Mouse (Mus musculus): ENCODE measurements around the gene Abt1. TPM values are rescaled to one million over a fixed set of nuclear protein-coding genes. Genes with fewer than 3 reads are reported as not detected.
A peak's percentile ranks its signal among the peaks of the same experiment; 100 is the strongest.

Abt1 gene
- 11.9 and 13.8 TPM in 2 replicates for polyA plus RNA-seq (2014; fragmentation: Nextera tagmentation; extraction: Ambion mirVana)

DNA sequence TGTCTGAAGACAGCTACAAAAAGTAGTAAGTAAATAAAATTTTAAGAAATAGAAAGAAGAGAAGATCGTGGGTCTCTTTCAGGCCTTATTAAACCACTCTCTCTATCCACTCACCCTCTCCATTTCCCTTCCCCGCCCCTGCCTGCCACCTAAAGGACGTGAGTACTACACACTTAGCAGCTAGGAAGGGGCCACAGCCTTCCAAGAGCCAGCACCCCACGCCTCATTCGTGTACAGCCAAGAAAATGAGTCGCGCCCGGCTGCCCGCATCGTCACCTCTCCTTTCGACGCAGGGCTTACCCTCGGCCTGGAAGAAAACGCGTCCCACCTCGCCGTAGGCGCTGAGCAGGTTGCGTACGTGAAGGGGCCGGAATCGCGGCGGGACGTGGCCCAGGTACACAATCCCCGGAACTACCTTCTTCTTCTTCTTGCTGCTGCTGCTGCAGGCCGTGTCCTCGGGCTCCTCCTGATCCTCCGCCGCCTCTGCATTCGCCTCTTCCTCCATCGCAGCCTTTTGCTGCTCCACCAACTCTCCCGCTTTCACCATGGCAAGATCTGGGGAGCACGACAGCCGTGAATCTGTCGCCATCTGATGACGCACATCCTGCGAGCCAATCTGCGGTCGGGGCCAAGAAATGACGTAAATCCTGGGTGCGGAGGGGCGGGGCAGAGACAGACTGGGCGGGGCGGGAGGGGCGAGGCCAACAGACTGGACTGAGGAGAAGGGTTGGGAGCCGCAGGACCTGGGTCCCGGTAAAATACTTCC is at the start of gene Abt1:
Gene Abt1, minus strand, starts transcription at position 581 of the 766 bp plus-strand sequence.
- peak; percentile 88 for ATAC-seq (replicated peaks; ENCODE audit: low FRiP score, low TSS enrichment, low read depth)
- peak; percentile 98 for DNase-seq (ENCODE audit: low spot score)
- Histone ChIP-seq H3K27ac (ENCODE audit: low read depth) (peak within 1 kb of the TSS; percentile 65), H3K9me3 (ENCODE audit: control insufficient read depth, low read length) (no peaks in the 10 kb centered on the region), H3K4me3 (ENCODE audit: low read depth, low read length) (peak within 1 kb of the TSS; percentile 97), H3K27me3 (replicated peaks; ENCODE audit: control insufficient read depth, insufficient read depth, low read length) (no peaks in the 10 kb centered on the region), H3K4me2 (ENCODE audit: low read length) (peak within 1 kb of the TSS; percentile 73), H3K36me3 (ENCODE audit: control insufficient read depth, insufficient read depth, low read length) (peaks cover 33% of the 10 kb centered on the region), H3K4me1 (replicated peaks; ENCODE audit: control insufficient read depth, insufficient read depth, low read length) (peaks cover 15% of the 10 kb centered on the region; the same call in 1 of the 2 replicates), H3K9ac (ENCODE audit: low read length) (peak within 1 kb of the TSS; percentile 92)
- WGBS = under 1% methylated on average over 47 of the region's 48 CpGs

DNA sequence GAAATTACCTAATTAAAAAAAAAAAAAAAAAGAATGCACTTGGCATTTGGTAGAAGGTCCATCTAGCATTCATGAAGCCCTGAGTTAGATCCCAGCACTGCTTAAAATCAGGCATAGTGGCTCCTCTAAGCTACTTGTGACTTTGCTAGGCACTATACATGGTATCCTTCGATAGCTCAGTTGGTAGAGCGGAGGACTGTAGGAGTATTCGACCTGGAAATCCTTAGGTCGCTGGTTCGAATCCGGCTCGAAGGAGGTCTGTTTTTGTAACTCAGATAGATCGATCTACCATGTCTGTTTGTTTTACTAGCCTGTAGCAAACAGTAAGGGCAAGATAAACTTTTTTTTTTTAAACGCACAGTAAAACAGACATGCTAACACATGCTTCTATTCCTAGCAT is 43.2 kb upstream of the Abt1 start:
- 5% methylated on average over 9 of the region's 9 CpGs for WGBS
- Histone ChIP-seq H3K9me3 (ENCODE audit: control insufficient read depth, low read length) (no peaks in the 10 kb centered on the region), H3K36me3 (ENCODE audit: control insufficient read depth, insufficient read depth, low read length) (no peaks in the 10 kb centered on the region), H3K27me3 (replicated peaks; ENCODE audit: control insufficient read depth, insufficient read depth, low read length) (no peaks in the 10 kb centered on the region), H3K4me2 (ENCODE audit: low read length) (no peak overlapping the region), H3K4me1 (replicated peaks; ENCODE audit: control insufficient read depth, insufficient read depth, low read length) (peaks cover 12% of the 10 kb centered on the region; the same call in 1 of the 2 replicates), H3K27ac (ENCODE audit: low read depth) (no peak overlapping the region), H3K4me3 (ENCODE audit: low read depth, low read length) (no peak overlapping the region), H3K9ac (ENCODE audit: low read length) (no peak overlapping the region)
- DNase-seq (ENCODE audit: low spot score) (peak; percentile 86), ATAC-seq (replicated peaks; ENCODE audit: low FRiP score, low TSS enrichment, low read depth) (peak; percentile 76)

DNA sequence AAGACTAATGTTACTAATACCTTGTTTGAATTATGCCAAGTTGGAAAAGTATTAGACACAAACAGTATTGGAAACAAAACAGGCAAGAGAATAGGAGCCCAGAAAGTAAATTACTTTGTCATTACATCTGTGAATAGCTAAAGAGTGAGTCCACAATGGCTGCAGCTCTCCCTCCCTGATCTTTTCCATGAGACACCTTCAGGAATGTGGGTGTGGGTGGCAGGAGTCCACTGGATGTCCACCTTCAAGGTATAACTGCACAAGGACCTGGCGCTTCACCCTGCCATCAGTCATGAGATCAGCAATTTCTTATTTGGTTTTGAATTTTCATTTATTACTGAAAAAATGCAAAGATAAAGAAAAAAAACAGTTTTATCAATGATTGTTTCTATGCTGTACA is 42.6 kb upstream of the Abt1 start:
- H3K27me3 ChIP-seq (replicated peaks; ENCODE audit: control insufficient read depth, insufficient read depth, low read length) = no peaks in the 10 kb centered on the region
- 66% methylated on average over 1 of the region's 1 CpGs for WGBS
- ATAC-seq (replicated peaks; ENCODE audit: low FRiP score, low TSS enrichment, low read depth) (no peak), DNase-seq (ENCODE audit: low spot score) (no peak)
- peaks cover 12% of the 10 kb centered on the region; the same call in 1 of the 2 replicates for H3K4me1 ChIP-seq (replicated peaks; ENCODE audit: control insufficient read depth, insufficient read depth, low read length)
- H3K9me3 ChIP-seq (ENCODE audit: control insufficient read depth, low read length) = no peaks in the 10 kb centered on the region
- H3K4me3 ChIP-seq (ENCODE audit: low read depth, low read length) = 0 out of 2 replicates have a peak overlapping the region, but pooled peaks have one; percentile 55
- H3K4me2 ChIP-seq (ENCODE audit: low read length) = peak overlapping the region; percentile 84
- H3K27ac ChIP-seq (ENCODE audit: low read depth) = no peak overlapping the region
- no peak overlapping the region for H3K9ac ChIP-seq (ENCODE audit: low read length)
- no peaks in the 10 kb centered on the region for H3K36me3 ChIP-seq (ENCODE audit: control insufficient read depth, insufficient read depth, low read length)

DNA sequence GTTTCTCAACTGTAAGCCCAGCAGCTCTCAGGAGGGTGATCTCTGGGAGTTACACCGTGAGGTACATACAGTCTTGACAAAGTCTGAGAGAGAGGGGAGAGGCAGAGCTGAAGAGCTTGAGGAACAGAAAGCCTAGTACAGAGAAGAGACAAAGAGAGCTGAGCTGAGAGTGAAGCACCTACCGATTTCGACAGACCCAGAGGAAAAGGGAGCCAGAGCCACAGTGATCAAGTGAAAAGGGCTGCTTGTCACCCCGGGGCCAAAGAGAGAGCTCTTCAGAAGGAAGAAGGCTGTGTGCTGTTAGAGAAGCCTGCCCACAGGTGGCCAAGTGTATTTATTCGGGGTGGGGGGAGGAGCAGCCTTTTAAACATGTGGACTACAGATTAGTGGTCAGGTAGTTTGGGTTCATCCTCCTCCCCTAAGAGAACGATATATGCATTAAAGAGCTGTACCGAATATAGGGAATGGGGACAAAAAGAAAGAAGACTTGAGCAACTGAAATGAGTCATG is 42.0 kb upstream of the Abt1 start, which contains the start of gene Btn1a1:
Gene Btn1a1, minus strand, starts transcription at position 302 of the 510 bp plus-strand sequence.
- Histone ChIP-seq H3K27me3 (replicated peaks; ENCODE audit: control insufficient read depth, insufficient read depth, low read length) (no peaks in the 10 kb centered on the region), H3K4me1 (replicated peaks; ENCODE audit: control insufficient read depth, insufficient read depth, low read length) (peaks cover 12% of the 10 kb centered on the region; the same call in 1 of the 2 replicates), H3K27ac (ENCODE audit: low read depth) (no peak within 1 kb of the TSS; the same call in 1 of the 2 replicates), H3K36me3 (ENCODE audit: control insufficient read depth, insufficient read depth, low read length) (no peaks in the 10 kb centered on the region), H3K9ac (ENCODE audit: low read length) (peak within 1 kb of the TSS; percentile 57), H3K4me3 (ENCODE audit: low read depth, low read length) (peak within 1 kb of the TSS; percentile 55), H3K9me3 (ENCODE audit: control insufficient read depth, low read length) (no peaks in the 10 kb centered on the region), H3K4me2 (ENCODE audit: low read length) (peak within 1 kb of the TSS; percentile 84)
- ATAC-seq (replicated peaks; ENCODE audit: low FRiP score, low TSS enrichment, low read depth) = no peak
- 3% methylated on average over 7 of the region's 7 CpGs for WGBS
- peak; percentile 63 for DNase-seq (ENCODE audit: low spot score)

- peak overlapping the region; percentile 84 for H3K4me2 ChIP-seq (ENCODE audit: low read length)
- H3K9ac ChIP-seq (ENCODE audit: low read length) = peak overlapping the region; percentile 57
- H3K36me3 ChIP-seq (ENCODE audit: control insufficient read depth, insufficient read depth, low read length) = no peaks in the 10 kb centered on the region
- H3K27me3 ChIP-seq (replicated peaks; ENCODE audit: control insufficient read depth, insufficient read depth, low read length) = no peaks in the 10 kb centered on the region
- H3K4me3 ChIP-seq (ENCODE audit: low read depth, low read length) = peak overlapping the region; percentile 55
- WGBS = 8% methylated on average over 11 of the region's 11 CpGs
- DNase-seq (ENCODE audit: low spot score) (peak; percentile 63), ATAC-seq (replicated peaks; ENCODE audit: low FRiP score, low TSS enrichment, low read depth) (no peak)
- H3K9me3 ChIP-seq (ENCODE audit: control insufficient read depth, low read length) = no peaks in the 10 kb centered on the region
- H3K27ac ChIP-seq (ENCODE audit: low read depth) = no peak overlapping the region
- H3K4me1 ChIP-seq (replicated peaks; ENCODE audit: control insufficient read depth, insufficient read depth, low read length) = peaks cover 14% of the 10 kb centered on the region; the same call in 1 of the 2 replicates
These were observed 41.2 kb upstream of the Abt1 start for GRCm38 (mm10) chr13:23464841-23465366.

DNA sequence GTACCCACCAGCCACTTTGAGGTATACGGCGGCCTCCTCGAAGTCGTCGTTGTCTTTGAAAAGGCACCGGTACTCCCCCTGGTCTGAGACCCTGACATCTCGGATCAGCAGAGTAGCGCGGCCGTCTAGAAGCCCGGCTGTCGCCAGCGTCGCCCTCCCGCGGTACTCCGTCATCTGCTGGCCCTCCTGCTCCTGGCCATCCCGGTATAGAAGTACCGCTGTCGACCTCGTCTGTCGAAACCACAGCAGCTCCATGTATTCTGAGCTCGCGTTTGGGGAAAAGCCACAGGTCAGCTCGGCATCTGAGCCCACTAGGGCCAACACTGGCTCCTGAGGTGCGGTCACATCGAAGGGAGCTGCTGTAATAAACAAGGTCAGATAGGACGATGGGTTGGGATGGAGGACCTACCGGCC is 40.6 kb upstream of the Abt1 start:
- WGBS = under 1% methylated on average over 29 of the region's 29 CpGs
- no peaks in the 10 kb centered on the region for H3K9me3 ChIP-seq (ENCODE audit: control insufficient read depth, low read length)
- H3K4me1 ChIP-seq (replicated peaks; ENCODE audit: control insufficient read depth, insufficient read depth, low read length) = peaks cover 16% of the 10 kb centered on the region; the same call in 1 of the 2 replicates
- ATAC-seq (replicated peaks; ENCODE audit: low FRiP score, low TSS enrichment, low read depth) (peak; percentile 17; the same call in 1 of the 2 replicates), DNase-seq (ENCODE audit: low spot score) (peak; percentile 78)
- no peaks in the 10 kb centered on the region for H3K36me3 ChIP-seq (ENCODE audit: control insufficient read depth, insufficient read depth, low read length)
- peak overlapping the region; percentile 84 for H3K4me2 ChIP-seq (ENCODE audit: low read length)
- H3K27me3 ChIP-seq (replicated peaks; ENCODE audit: control insufficient read depth, insufficient read depth, low read length) = no peaks in the 10 kb centered on the region
- H3K27ac ChIP-seq (ENCODE audit: low read depth) = no peak overlapping the region
- H3K9ac ChIP-seq (ENCODE audit: low read length) = peak overlapping the region; percentile 57
- H3K4me3 ChIP-seq (ENCODE audit: low read depth, low read length) = peak overlapping the region; percentile 55

DNA sequence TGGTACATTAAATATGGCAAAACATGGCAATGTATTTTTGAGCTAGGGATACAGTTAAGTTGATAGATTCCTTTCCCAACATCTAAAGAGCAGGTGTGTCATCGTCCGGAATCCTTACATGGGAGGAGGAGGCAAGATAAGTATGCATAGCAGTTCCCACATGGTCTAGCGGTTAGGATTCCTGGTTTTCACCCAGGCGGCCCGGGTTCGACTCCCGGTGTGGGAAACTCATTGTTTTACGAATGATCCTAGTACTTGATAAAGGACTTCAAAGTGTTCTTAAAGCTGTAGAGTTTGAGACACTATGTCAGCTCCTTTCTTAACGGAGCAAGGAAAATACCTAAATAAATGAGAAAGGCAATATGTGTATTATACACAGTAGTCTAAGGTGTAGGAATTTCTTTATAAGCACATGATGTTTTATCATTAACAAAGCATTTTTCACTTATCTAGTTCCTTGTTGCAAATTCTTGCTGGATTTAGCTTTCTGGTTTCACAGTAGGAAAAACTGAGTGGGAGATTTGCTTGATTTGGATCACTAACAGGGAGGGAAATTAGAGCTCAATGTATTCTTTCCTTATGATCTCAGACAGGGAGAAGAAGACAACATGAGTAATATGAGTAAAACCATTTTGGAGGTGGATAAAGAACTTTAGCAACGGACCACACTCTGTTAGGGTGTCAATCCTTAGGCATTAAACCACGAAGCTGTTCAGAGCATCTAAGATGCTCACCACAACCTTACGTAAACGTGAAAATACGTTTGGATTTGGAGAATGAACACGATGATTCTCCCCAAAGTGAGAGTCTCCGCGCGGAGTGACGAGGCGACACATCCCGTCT is 39.9 kb upstream of the Abt1 start:
- H3K36me3 ChIP-seq (ENCODE audit: control insufficient read depth, insufficient read depth, low read length) = no peaks in the 10 kb centered on the region
- WGBS = under 1% methylated on average over 21 of the region's 21 CpGs

GRCm38 (mm10) chr13:23462669-23463068 is 39.0 kb upstream of the Abt1 start:
- no peak for DNase-seq (ENCODE audit: low spot score)
- H3K36me3 ChIP-seq (ENCODE audit: control insufficient read depth, insufficient read depth, low read length) = no peaks in the 10 kb centered on the region
- H3K4me3 ChIP-seq (ENCODE audit: low read depth, low read length) = no peak overlapping the region
- no peaks in the 10 kb centered on the region for H3K27me3 ChIP-seq (replicated peaks; ENCODE audit: control insufficient read depth, insufficient read depth, low read length)
- H3K27ac ChIP-seq (ENCODE audit: low read depth) = no peak overlapping the region
- no peak overlapping the region for H3K9ac ChIP-seq (ENCODE audit: low read length)
- H3K4me2 ChIP-seq (ENCODE audit: low read length) = no peak overlapping the region
- no peaks in the 10 kb centered on the region for H3K9me3 ChIP-seq (ENCODE audit: control insufficient read depth, low read length)
- no peak for ATAC-seq (replicated peaks; ENCODE audit: low FRiP score, low TSS enrichment, low read depth)
- H3K4me1 ChIP-seq (replicated peaks; ENCODE audit: control insufficient read depth, insufficient read depth, low read length) = peaks cover 16% of the 10 kb centered on the region; the same call in 1 of the 2 replicates

More for the DNA sequence above, 39.9 kb upstream of the Abt1 start:
- ATAC-seq (replicated peaks; ENCODE audit: low FRiP score, low TSS enrichment, low read depth) (peak; percentile 73), DNase-seq (ENCODE audit: low spot score) (peak; percentile 97)
- peak overlapping the region; percentile 84 for H3K4me2 ChIP-seq (ENCODE audit: low read length)
- peak overlapping the region; percentile 57 for H3K9ac ChIP-seq (ENCODE audit: low read length)
- H3K4me3 ChIP-seq (ENCODE audit: low read depth, low read length) = peak overlapping the region; percentile 55
- no peaks in the 10 kb centered on the region for H3K27me3 ChIP-seq (replicated peaks; ENCODE audit: control insufficient read depth, insufficient read depth, low read length)
- no peak overlapping the region for H3K27ac ChIP-seq (ENCODE audit: low read depth)
- peaks cover 16% of the 10 kb centered on the region; the same call in 1 of the 2 replicates for H3K4me1 ChIP-seq (replicated peaks; ENCODE audit: control insufficient read depth, insufficient read depth, low read length)
- no peaks in the 10 kb centered on the region for H3K9me3 ChIP-seq (ENCODE audit: control insufficient read depth, low read length)
